Mouse (Mus musculus) large intestine, adult 2 months (tissue): ENCODE measurements around the gene Ufsp1. TPM values are rescaled to one million over a fixed set of nuclear protein-coding genes. Genes with fewer than 3 reads are reported as not detected.

Source experiments
- DNase-seq: peaks from one replicate; pipeline ENCODE4 v3.0.0-alpha.2; 2012; ENCODE audit warnings: low read depth, low spot score
- WGBS: fragments of 180-500 bp; shearing (Covaris S2); methylation state at CpG from one replicate; pipeline ENCODE4 v1.1.7; 2018; 5-methylcytosine and 5-hydroxymethylcytosine counted together
- polyA plus RNA-seq: library from polyadenylated mRNA; depleted of rRNA; stranded (reverse); fragments of >200 nt; gene quantifications from 2 replicates; pipeline ENCODE4 v1.2.3, GENCODE M21; 2012

The Ufsp1 gene
- polyA plus RNA-seq, 1 experiment = 10.4 TPM

DNA sequence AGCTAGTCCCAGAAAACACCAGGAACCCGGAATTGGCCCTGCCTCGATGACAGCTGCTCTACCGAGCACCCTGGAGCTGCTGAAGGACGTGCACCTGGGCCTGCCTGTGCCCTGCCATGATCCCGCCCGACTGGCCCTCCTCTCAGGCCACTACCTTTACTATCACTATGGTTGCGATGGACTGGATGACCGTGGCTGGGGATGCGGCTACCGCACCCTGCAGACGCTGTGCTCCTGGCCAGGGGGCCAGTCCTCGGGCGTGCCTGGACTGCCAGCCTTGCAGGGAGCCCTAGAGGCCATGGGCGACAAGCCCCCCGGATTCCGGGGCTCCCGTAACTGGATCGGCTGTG is 290 bp downstream of the Ufsp1 start:
- no peak for DNase-seq
- WGBS = 9% methylated on average over 18 of the region's 18 CpGs

DNA sequence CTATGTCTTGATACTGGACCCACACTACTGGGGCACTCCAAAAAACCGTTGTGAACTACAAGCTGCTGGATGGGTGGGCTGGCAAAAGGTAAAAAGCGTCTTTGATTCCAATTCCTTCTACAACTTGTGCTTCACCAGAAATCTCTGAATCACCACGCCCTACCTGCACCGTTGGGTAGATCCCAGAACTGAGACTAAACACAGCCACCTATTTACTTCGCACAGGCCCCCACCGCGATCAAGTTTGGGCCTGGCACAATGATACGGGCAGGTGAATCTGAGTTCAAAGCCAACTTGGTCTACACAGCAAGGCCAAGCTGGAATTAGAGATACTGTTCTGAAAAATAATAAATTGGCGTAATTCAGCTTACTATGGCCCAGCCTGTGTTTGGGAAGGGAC is 867 bp downstream of the Ufsp1 start:
- 68% methylated on average over 9 of the region's 9 CpGs for WGBS
- no peak for DNase-seq

DNA sequence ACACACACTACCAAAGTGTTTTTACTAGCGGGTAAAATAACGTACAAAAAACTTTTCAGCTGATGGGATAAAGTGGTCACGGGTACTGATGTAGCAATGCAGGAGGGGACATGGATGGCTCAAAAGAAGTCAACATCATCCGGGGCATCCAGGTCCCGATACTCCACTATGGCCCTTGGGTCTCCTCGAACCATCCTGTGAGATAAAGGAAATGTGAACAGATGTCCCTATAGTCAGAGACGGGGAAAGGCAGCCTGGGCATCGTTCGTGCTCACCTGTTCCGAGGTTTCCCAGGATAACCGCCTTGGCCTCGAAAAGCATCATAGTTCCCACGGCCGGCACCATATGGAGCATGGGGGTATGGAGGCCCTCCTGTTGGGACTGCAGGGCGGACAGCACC is 1.3 kb downstream of the Ufsp1 start:
- 90% methylated on average over 15 of the region's 15 CpGs for WGBS
- DNase-seq = no peak

DNA sequence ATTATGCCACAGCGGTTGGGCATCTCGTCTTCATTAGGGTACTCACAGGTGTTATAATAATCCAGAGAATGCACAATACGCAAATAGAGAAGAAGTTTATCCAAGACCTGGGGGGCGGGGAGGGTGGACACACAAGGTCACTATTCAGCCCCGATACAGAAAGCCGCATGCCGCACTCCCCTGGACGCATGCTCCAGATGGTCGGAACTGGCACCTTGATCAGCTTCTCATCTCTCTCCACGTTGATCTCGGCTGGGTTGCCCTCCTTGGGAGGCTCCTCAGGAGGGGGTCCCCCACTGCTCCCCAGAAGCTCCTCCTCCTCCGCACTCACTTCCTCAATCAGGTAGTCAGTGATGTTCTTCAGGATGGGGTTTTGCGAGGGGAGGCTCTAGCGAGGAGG is 2.7 kb downstream of the Ufsp1 start:
- DNase-seq = no peak
- 91% methylated on average over 14 of the region's 14 CpGs for WGBS

DNA sequence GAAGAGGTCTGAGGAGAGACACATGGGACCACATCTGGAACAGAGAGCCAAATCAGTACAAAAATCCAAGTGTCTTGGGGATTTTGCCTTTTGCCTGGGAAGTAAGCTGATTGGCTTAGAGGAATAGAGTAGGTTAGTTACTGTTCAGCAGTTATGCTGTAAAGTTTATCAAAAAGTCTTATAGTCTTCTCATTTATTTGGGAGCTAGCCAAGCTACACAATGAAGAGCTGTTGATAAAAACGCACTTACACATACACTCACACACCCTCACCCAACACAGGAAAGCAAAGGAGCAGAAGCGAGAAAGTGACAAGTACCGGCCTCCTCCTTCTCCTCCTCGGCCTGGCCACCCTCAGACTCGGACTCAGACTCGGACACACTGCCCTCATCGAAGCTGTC is 4.8 kb downstream of the Ufsp1 start:
- no peak for DNase-seq
- WGBS = 59% methylated on average over 7 of the region's 7 CpGs

DNA sequence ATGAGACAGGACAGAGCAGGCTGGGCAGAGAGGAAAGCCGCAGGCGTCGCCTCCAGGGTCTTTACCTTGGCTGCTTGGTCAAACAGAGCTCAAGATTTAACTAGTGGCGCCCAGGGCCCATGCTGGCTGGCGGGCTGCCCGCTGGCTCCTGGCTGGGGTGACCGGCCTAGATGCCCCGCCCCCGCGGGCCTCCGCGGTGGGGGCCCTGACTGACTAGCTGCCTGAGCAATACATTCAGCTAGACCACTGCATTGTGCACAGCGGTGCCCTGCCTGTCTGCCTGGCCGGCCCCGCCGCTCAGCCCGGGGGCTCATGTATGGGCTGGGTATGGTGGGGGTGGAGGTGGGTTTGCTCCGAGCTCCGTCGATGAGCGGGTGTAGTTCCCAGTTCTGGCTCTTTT is 6.8 kb downstream of the Ufsp1 start:
- 77% methylated on average over 21 of the region's 21 CpGs for WGBS

DNA sequence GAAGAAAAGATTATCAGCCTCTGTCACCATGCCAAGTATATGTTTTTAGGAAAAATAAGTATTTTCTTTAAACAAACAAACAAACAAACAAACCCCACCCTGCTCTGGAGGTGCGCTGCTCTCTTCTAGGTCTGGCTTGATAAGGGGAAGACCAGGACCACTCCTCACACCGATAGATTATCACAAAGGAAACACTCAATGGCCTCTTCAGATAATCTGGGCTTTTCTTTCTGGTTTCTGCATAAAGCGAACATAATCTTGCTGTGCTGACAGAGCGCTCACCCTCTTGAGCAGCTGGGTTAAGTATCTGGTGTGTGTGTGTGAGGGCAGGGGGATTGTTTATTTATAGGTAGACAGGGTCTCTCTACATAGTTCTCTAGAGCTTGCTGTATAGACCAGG is 9.2 kb downstream of the Ufsp1 start:
- WGBS = 86% methylated on average over 4 of the region's 4 CpGs
- no peak for DNase-seq

More for the DNA sequence above, 6.8 kb downstream of the Ufsp1 start:
- DNase-seq = no peak

DNA sequence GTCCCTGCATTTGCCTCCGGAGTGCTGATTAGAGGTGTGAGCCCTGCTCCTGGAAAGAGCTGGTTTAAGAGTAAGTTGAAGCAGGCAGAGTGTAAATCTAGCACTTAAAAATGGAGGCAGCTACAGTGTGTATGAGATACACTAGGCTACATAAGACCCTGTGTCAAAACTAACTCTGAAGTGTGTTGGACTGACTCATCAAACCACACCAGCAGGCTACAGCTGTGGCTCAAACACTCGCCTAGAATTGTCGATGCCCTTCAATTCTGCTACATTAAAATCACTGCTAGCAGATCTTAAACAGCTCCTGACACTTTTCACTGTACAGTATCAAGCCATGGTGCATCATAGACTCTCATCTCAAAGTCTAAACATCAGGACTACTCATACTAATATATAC is 9.7 kb downstream of the Ufsp1 start:
- WGBS = 54% methylated on average over 3 of the region's 3 CpGs
- no peak for DNase-seq

DNA sequence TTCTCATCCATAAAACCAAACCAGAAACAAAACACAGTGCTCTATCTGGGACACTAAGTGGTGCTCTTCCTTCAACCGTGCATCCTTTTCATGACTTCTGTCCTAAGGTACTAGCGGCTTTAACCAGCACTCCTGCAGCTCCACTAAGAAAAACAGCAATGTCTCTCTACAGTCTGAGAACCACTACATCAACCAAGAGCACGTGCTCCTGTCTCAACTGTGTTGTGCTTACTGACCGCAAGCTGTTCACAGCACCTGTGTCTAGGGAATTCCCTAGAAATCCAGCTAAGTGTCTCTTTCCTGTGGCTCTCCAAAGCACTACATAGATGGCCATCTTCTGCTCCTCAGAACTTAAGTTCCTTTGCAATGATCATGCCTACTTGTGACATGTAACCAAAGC is 10.4 kb downstream of the Ufsp1 start:
- no peak for DNase-seq
- WGBS = 37% methylated on average over 4 of the region's 4 CpGs

DNA sequence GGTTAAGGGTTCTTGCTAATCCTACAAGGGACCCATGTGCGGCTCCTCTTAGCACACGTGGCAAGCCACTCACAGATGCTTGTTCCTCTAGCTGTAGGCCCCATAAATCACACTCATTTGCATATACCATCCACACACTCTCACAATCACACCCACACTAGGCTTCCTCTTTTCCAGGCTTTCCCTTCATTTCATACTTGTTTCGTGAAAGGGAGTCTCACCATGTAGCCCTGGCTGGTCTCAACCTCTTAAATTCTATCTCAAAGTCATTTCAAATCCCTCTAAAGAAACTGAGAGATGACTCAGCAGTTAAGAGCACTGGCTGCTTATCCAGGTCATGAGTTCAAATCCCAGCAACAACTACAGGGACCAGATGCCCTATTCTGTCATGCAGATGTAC is 11.4 kb downstream of the Ufsp1 start:
- no peak for DNase-seq
- WGBS = 44% methylated on average over 3 of the region's 3 CpGs

DNA sequence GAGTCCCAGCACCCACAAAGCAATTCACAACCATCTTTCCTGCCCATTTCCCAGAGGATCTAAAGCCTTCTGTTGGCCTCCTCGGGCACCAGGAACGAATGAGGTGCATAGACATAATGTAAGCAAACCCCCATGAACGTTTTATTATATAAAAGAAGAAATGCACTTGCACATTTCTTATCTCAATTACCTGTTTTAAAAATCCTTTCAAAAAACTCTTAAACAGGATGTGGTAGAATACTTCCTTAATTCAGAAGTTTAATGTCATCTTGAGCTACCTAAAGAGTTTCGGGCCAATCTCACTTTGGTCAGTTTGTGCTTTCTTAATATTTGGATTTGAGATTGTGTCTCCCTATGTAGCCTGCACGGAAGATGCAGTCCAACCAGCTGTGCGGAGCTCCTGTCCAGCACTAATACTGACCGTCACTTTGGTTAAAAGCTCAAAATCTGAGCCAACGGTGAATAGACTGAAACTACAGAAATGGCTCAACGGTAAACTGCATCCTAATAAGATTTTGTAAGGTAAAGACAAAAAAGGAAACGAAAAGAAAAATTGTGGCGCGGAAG is 12.1 kb downstream of the Ufsp1 start:
- no peak for DNase-seq
- 2% methylated on average over 12 of the region's 12 CpGs for WGBS

DNA sequence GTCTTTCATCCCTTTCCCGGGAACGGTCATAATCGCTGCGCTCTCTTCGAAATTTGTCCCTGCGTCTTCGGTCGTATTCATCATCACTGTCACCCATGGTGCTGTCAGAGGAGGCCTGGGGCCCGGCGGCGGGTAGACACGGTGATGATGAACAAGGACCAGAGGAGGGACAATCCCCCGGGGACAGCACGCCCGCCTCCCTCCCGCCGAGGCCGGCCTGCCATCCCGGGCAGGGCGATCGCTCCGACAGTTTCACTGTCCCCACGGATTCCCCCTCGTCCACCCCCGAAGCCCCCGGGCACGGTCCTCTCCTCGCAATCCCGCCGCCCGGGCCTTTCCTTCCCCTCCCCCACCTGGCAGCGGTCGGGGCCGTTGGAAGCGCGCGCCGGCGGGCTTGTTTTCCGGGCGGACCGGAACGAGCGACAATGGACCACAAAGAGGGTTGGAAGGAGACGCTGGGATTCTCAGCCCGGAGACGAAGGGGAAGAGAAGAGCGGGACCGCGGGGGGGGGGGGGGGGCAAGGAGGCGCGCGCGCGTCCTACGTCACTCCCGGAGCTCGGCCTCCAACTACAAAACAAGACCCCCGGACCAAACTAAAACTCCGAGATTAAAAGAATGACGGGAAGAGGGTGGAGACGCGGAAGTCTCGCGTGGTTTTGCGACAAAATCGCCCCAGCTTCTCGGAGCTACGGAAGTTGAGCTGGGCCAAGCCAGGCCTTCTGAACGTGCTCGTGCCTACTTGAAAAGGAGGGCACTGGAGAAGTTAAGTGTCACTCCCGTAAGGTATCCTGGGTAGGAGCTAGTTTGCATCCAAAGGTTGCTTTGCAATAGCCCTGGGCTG is 12.9 kb downstream of the Ufsp1 start, which contains the start of gene Srrt:
TSS of gene Srrt (minus strand) at position 604 of the 842 bp plus-strand sequence.
- under 1% methylated on average over 72 of the region's 72 CpGs for WGBS
- DNase-seq = no peak

DNA sequence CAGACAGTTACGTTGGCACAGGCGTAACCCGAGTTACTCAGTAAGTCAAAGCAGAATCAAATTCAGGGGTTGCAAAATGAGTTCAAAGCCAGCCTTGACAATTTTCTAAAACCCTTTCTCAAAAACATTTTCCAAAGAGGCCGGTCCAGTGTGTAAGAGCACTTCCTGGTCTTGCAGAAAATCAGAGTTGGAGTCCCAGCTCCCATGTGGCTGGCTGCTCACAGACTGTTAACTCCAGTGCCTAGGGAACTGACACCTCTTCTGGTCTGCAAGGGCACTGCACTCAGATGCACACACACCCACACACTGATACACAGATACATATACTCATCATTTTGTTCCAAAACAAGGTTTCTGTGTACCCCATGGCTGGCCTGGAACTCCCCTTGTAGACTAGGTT is 13.9 kb downstream of the Ufsp1 start:
- DNase-seq = no peak
- WGBS = 97% methylated on average over 4 of the region's 4 CpGs

DNA sequence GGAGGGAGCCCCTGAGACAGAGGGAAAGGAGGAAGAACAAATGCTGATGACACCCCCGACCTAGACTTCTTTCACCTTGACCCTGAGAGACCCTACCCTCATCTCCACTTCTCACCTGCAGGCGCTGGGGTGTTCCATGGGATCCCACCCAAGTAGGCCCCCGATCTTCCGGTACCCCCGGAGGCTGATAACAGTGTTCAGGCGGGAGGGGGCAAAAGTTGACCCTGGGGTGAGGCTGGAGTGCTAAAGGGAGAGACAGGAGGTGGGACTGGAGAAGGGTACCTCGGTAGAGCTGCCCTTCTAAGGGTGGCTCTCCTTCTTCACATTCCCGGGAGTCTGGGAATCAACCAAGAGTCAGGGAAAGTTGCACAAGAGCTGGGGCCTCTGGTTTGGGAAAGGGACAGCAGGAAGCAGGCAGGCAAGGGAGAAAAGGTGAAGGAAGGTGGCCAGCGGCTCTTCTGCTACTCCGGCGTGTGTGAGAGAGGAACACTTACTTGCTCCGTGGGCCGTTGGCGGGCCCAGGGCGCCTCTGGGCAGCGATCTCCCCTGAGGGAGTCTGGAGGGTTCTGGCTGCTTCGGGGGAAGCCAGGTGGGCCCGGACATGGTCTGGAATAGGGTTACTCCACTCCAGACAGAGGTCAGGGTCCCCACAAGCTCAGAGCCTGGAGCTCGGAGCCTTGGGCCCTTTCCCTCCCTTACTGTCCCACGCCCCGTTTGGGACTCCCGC is 19.2 kb downstream of the Ufsp1 start:
- whole genome bisulfite sequencing = 5% methylated on average over 22 of the region's 22 CpGs
- DNase-seq = no peak

DNA sequence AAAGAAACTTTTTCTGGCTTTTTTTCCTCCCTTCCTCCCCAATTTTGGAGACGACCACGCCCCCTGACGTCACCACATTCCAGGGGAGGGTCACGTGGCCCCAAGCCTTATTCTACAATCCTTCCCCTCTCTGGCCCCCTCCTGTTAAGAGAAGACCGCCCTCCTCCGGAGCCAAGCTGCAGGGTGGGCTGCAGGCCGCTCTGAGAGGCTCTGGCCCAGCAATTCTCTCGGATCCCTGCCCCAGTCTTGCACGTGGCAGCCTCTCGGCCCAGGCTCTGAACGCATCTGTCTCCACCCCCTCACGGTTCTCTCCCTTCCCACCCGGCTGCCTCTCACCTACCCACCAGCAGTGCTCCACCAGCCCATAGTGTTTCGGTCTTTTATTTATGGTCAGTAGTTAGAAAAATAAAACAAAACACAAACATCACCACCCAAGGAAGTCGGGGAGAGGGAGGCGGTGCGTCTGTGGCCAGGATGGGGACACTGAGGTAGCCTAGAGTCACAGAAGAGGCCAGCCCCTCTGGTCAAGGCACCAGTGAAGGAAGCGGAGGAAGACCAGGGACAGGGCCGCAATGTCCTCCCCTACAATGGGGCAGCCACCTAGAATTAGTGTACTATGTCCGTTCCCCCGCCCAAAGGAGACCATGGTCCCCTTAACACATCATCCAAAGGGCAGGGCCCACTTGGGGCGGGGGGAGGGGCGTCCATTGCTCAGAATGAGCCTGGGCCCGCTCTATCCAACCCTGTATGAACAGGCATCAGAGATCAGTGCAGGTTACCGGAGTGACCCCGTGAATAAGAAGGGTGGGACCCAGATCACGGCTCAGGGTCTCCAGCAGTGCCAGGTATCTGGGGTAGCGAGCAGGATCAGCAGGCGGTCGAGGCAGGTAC is 20.0 kb downstream of the Ufsp1 start, which contains the start of gene Trip6:
TSS of gene Trip6 (minus strand) at position 212 of the 891 bp plus-strand sequence.
- DNase-seq = no peak
- WGBS = 34% methylated on average over 30 of the region's 30 CpGs

DNA sequence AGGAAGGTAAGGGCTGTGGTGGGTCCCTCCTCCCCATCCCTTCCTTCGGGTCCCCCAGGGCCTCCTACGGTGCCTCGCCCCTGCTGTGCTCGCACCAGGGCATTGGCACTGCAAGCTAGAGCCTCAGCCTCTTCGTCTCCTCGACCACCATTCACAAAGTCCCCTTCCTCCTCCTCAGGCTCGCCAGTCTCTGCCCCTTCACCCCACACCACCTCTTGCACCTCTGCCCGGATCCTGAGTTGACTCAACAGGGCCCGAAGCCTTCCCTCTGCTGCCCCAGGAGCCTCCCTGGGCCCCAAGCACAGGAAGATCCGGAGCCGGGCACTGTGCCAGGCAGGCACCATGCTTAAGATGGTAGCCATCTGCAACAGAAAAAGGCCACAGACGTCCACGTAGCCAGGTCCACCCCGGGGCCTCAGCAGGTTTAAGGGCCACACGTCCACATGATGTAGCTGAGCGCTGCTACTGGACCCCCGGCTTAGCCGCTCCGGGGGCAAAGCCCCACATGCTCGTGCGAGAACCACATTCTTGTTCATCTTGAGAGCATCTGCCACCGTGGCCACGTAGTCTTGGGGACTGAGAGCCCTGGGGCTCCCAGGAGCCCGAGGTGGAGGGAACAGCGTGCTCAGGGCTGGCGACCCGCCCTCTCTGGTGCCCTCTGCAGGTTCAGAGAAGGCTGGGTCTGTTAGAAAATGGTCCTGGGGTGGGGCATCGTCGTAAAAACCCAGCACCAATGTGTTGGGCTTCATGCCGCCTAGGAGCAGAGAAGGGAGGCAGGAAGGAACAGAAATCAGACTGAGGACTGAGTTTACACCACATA is 20.9 kb downstream of the Ufsp1 start:
- 46% methylated on average over 30 of the region's 30 CpGs for WGBS
- no peak for DNase-seq

DNA sequence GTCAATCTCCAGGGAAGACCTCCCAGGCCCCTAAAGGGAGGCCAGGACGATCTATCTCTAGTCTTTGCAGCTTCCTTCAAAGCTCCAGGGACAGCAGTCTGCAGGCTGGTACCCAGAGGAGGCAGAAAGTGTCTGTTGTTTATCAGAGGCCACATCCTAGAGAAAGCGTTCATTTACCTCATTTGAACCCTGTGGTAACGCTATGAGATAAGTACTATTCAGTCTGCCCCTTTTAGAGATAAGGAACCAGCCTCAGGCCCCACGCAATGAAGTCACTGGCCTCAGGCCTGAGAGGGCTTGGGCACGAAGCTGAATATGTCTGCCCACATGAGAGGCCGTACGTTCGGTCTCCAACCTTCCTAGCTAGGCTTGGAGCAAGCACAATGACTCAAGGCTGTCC is 22.9 kb downstream of the Ufsp1 start:
- WGBS = 93% methylated on average over 8 of the region's 8 CpGs
- no peak for DNase-seq

DNA sequence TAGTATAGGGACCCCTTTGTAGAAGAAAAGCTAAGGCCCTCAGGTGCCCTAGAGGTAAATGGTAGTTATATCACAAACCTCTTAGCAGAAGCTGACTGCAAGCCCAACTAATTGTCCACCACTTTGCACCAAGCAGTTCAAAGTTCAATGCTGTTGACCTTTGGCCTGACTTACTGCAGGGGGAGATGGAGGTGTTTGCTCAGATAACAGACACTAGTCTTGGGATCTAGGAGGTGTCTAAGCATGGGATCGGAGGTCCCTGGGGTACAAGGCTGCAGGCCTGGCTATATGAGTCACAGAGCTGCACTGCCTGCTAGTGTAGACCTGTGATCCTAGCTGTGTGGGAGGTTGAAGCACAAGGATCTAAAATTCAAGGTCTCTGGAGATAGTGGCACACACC is 24.1 kb downstream of the Ufsp1 start:
- 29% methylated on average over 1 of the region's 1 CpGs for WGBS
- no peak for DNase-seq

DNA sequence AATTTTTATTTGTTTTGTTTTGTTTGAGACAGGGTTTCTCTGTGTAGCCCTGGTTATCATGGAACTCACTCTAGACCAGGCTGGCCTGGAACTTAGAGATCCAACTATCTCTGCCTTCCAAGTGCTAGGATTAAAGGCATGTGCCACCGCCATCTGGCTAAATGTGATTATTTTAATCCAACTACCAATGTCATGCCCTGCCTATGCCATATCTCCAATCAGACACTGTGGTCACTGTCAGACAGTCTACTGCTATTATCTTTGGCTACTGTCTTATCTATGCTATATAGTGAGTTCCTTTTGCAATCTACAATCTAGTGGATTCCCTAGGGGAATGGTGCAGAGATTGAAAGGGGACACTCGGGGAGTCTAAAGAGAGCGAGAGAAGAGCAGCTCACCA is 26.6 kb downstream of the Ufsp1 start:
- DNase-seq = no peak
- 95% methylated on average over 3 of the region's 3 CpGs for WGBS
